Comparison of ENCODE assay signal across 9 mouse cellular contexts in genomic region chr17:11067704-11068475, GRCm38 (mm10).
DNase-seq lines count a peak whose midpoint lies in the region; ATAC-seq and TF ChIP-seq lines count a peak whose summit lies in the region.
"Had no signal": no experiment of that assay in that cellular context is flagged by ENCODE, and none has a peak within 500 bp of the region (broad histone marks: within the 10 kb centered on the region; RNA-seq: fewer than 3 reads in every experiment).

No protein-coding gene starts in this region.

- TF ChIP-seq CTCF in ES-Bruce4 (IDR thresholded peaks at IDR 0.05; ENCODE audit: low read depth, low read length) = peak; percentile 30
- TF ChIP-seq CTCF in cerebellum, adult 2 months (IDR thresholded peaks at IDR 0.05; ENCODE audit: borderline replicate concordance, insufficient read depth, low read depth, low read length) = peak; percentile 85
- TF ChIP-seq CTCF in layer of hippocampus, adult 2 months (conservative IDR thresholded peaks at IDR 0.05) = peak; percentile 71

- WGBS in cerebellum, adult 2 months = 22% methylated on average over 14 of the region's 14 CpGs
- 2% methylated on average over 14 of the region's 14 CpGs for WGBS in forebrain, embryonic 16.5 days

- no peaks in the 10 kb centered on the region for H3K36me3 ChIP-seq in ES-Bruce4 (ENCODE audit: control insufficient read depth, insufficient read depth, low read length, poor library complexity, severe bottlenecking)
- H3K36me3 ChIP-seq in forebrain, embryonic 16.5 days (ENCODE audit: control insufficient read depth, insufficient read depth) = no peaks in the 10 kb centered on the region
- H3K36me3 ChIP-seq: G1E had no signal

- no peaks in the 10 kb centered on the region for H3K4me1 ChIP-seq in ES-Bruce4 (ENCODE audit: control insufficient read depth, insufficient read depth, low read length)
- no peaks in the 10 kb centered on the region for H3K4me1 ChIP-seq in cerebellum, adult 2 months (ENCODE audit: control insufficient read depth, insufficient read depth, low read length)
- peaks cover 16% of the 10 kb centered on the region for H3K4me1 ChIP-seq in forebrain, embryonic 16.5 days (replicated peaks; ENCODE audit: control insufficient read depth, insufficient read depth, low read length)

- peak; percentile 79 for TF ChIP-seq EP300 in ES-Bruce4 (IDR thresholded peaks at IDR 0.05; ENCODE audit: insufficient read depth, low read depth, low read length)

- H3K4me3 ChIP-seq in ES-Bruce4 (ENCODE audit: low read depth, low read length) = peak overlapping the region; percentile 15
- peak overlapping the region; percentile 42 for H3K4me3 ChIP-seq in cerebellum, adult 2 months (replicated peaks; ENCODE audit: insufficient read depth, low read depth, low read length)
- H3K4me3 ChIP-seq in forebrain, embryonic 16.5 days (replicated peaks; ENCODE audit: low read length) = no peak overlapping the region
- peak overlapping the region; percentile 28 for H3K4me3 ChIP-seq in layer of hippocampus, adult 2 months

- intact Hi-C loops in heart, postnatal 36 days (cut with DNase I) = loop anchor here (5.0 to 10.0 kb wide), 4 partner anchors 311 to 1901 kb away; no protein-coding TSS in a partner anchor

- H3K27me3 ChIP-seq in ES-Bruce4 (ENCODE audit: control insufficient read depth, insufficient read depth, low read length, poor library complexity, severe bottlenecking) = no peaks in the 10 kb centered on the region; the same call in 1 of the 2 replicates
- no peaks in the 10 kb centered on the region for H3K27me3 ChIP-seq in cerebellum, adult 2 months (ENCODE audit: control insufficient read depth, insufficient read depth, low read length)
- H3K27me3 ChIP-seq in forebrain, embryonic 16.5 days (replicated peaks; ENCODE audit: control insufficient read depth, insufficient read depth, low read length) = no peaks in the 10 kb centered on the region

- DNase-seq in cerebellum, adult 2 months = peak; percentile 73 to 80
- DNase-seq in heart, postnatal 36 days = peak; percentile 43 to 47
- peak; percentile 40 to 44 for DNase-seq in layer of hippocampus, adult 2 months (ENCODE audit: low spot score in 2 of 2)
- peak; percentile 75 for DNase-seq in lung, postnatal 10 days
- DNase-seq in right cerebral cortex, adult 2 months (ENCODE audit: low spot score in 2 of 2) = peak; percentile 16 to 40
- DNase-seq in natural killer cell, adult 2 months (ENCODE audit: low spot score in 2 of 2) = no peak

- no peak for TF ChIP-seq POLR2A in ES-Bruce4 (IDR thresholded peaks at IDR 0.05; ENCODE audit: insufficient read depth, low read length)
- no peak for TF ChIP-seq POLR2A in cerebellum, adult 2 months (IDR thresholded peaks at IDR 0.05; ENCODE audit: borderline replicate concordance, insufficient read depth, low read length)

- peak overlapping the region; percentile 33 for H3K4me2 ChIP-seq in forebrain, embryonic 16.5 days (ENCODE audit: low read length)

- ATAC-seq in forebrain, embryonic 16.5 days = peak; percentile 92

- no peaks in the 10 kb centered on the region for H3K9me3 ChIP-seq in ES-Bruce4 (replicated peaks; ENCODE audit: control insufficient read depth, insufficient read depth, low read length, poor library complexity, severe bottlenecking)
- no peaks in the 10 kb centered on the region for H3K9me3 ChIP-seq in forebrain, embryonic 16.5 days (ENCODE audit: control insufficient read depth, low read length)
- H3K9me3 ChIP-seq: G1E had no signal

- peak overlapping the region; percentile 45 for H3K9ac ChIP-seq in ES-Bruce4 (ENCODE audit: low read depth, poor library complexity, severe bottlenecking)
- H3K9ac ChIP-seq in forebrain, embryonic 16.5 days (replicated peaks; ENCODE audit: low read depth, low read length) = no peak overlapping the region

- peak overlapping the region; percentile 91 for H3K27ac ChIP-seq in ES-Bruce4 (ENCODE audit: insufficient read depth, low read length)
- peak overlapping the region; percentile 70; the same call in 1 of the 2 replicates for H3K27ac ChIP-seq in cerebellum, adult 2 months (ENCODE audit: insufficient read depth, low read length)
- H3K27ac ChIP-seq in forebrain, embryonic 16.5 days (ENCODE audit: low read length) = peak overlapping the region; percentile 45
- peak overlapping the region; percentile 69 for H3K27ac ChIP-seq in layer of hippocampus, adult 2 months

Comparison
In these comparisons a context has a peak if more than half of its experiments do, and no peak if none do; other contexts are left out.
1. CTCF ChIP-seq: peak in every context shown above with its lines; median percentile 85 in cerebellum, adult 2 months; 71 in layer of hippocampus, adult 2 months; 30 in ES-Bruce4.
2. DNase-seq: peak in cerebellum, adult 2 months (2 of 2), heart, postnatal 36 days (2 of 2), layer of hippocampus, adult 2 months (2 of 2), lung, postnatal 10 days (single experiment) and right cerebral cortex, adult 2 months (2 of 2); none in natural killer cell, adult 2 months (0 of 2).
3. Peak in every context shown above with its lines, with median percentiles within 50 percentile points of each other: H3K27ac ChIP-seq.